Mouse (Mus musculus): ENCODE results near the gene Gsta4.
"Not testable (repeated sequence)": the region's sequence is repeated elsewhere in the genome, so short reads cannot be mapped to it uniquely, and the experiment has no call there.

The Gsta4 gene

DNA sequence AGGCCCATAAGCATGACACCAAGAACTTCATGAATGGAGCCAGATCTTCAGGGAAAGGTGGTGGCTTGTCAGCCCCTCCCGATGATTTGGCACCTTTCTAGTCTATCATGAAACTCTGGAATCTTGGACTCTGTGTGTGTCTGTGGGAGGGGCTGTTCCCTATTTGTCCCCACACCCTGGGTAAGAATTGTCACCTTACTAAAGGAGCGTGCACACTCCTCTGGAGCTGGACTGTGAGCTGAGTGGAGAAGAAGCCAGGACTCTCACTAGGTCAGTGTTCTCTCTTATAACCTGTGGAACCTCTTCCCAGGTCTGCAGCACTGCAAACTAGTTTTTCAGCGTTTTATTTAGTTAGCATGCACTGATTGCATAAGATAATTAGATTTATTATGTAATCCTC, 47.9 kb downstream of the Gsta4 start, which contains the start of gene Gsta1:
TSS of gene Gsta1 (plus strand) at position 196 of the 400 bp plus-strand sequence.
- in situ Hi-C loops (cut with MboI): not testable (repeated sequence)

DNA sequence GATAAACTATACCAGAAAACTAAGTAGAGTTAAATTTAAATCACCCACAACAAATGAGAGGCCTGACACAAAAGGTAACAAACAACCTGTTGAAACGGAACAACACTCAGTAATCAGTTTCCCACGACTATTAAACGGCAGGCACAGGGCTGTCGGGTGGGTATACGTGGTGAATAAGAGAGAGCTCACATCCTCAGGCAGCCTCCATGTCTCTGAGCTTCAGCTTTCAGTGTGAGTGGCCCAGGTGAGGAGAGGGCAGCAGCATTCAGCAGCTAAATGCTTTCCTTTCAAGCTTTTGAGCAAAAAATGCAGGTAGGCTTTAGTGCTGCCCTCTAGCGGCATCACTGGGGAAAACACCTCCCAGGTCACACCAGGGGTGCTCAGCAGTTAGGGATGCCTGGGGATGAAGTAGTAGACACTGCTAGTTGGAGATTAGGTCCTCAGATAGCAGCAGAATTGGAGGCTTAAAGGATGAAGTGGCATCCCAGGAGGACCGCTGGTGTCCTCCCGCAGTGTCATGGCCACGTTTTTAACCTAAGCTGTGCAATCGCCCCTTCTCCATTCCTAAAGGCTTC, 50.6 kb downstream of the Gsta4 start:
- in situ Hi-C loops (cut with MboI): not testable (repeated sequence)

DNA sequence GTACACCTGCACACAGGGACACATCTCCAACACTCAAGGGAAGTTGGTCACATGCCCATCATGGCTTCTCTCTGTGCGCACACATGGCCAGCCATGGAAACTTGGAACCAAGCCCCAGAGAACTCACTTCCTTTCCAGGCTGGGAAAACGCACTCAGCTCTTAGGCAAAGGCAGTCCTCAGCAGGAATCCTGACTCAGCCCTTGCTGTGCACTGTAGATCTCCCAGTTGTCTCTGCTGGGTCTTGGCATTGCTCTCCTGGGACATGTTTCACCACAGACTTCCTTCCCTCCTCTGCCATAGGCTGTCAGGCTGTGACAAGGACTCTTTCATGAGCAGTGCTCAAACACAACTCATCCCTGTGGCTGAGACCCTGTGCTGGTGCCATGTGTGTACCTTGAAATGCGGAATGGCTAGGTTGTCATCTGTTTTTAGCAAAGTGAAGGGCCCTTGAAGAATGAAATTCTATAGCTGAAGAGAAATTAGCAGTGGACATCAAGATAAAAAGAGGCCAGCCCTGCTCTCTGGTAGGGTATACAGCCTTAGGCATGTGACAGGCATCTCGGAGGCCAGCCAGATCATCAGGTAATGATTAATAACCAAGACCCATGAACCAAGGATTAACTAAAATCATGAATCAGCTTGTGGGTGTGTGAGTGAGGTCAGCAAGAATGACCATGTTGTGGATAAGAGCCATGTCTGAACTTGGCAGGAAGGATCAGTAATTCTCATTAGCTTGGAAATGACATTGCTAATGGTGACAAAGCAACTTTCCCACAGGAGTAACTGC, 73.3 kb downstream of the Gsta4 start:
- in situ Hi-C loops (cut with MboI): not testable (repeated sequence)

DNA sequence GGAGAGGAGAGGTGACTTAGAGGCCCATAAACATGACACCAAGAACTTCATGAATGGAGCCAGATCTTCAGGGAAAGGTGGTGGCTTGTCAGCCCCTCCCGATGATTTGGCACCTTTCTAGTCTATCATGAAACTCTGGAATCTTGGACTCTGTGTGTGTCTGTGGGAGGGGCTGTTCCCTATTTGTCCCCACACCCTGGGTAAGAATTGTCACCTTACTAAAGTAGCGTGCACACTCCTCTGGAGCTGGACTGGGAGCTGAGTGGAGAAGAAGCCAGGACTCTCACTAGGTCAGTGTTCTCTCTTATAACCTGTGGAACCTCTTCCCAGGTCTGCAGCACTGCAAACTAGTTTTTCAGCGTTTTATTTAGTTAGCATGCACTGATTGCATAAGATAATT, 74.3 kb downstream of the Gsta4 start, which contains the start of gene Gm3776:
TSS of gene Gm3776 (plus strand) at position 216 of the 400 bp plus-strand sequence.
- in situ Hi-C loops (cut with MboI): not testable (repeated sequence)
